Mouse (Mus musculus) midbrain, embryonic 11.5 days (tissue): ENCODE data around the gene P2ry12. TPM values are rescaled to one million over a fixed set of nuclear protein-coding genes. Genes with fewer than 3 reads are reported as not detected.

ENCODE experiments used
- ATAC-seq: fragments of 200-750 bp; cut with Nextera tagmentation; 2 replicates; pipeline ENCODE4 v1.8.0; 2017; ENCODE audit warnings: moderate TSS enrichment, moderate library complexity; ENCODE audit not compliant: low FRiP score
- DNase-seq: peaks from one replicate; pipeline ENCODE4 v3.0.0; 2015; ENCODE audit warnings: low spot score; ENCODE audit errors: missing footprints
- H3K27ac ChIP-seq: fragments of 300-500 bp; sonication (generic); 2 replicates; pipeline ENCODE4 v1.5.1; 2014; ENCODE audit warnings: low read depth, low read length
- H3K27me3 ChIP-seq: fragments of 300-500 bp; sonication (generic); 2 replicates; pipeline ENCODE4 v1.6.1; 2014; ENCODE audit warnings: mild to moderate bottlenecking, low read length, moderate library complexity, mixed read lengths; ENCODE audit not compliant: control insufficient read depth, insufficient read depth
- H3K36me3 ChIP-seq: fragments of 300-500 bp; sonication (generic); 2 replicates; pipeline ENCODE4 v1.6.1; 2014; ENCODE audit warnings: mild to moderate bottlenecking, low read length, moderate library complexity, mixed read lengths; ENCODE audit not compliant: control insufficient read depth, insufficient read depth
- H3K4me1 ChIP-seq: fragments of 300-500 bp; sonication (generic); 2 replicates; pipeline ENCODE4 v1.6.1; 2014; ENCODE audit warnings: low read length; ENCODE audit not compliant: control insufficient read depth, insufficient read depth
- H3K4me2 ChIP-seq: fragments of 300-500 bp; sonication (generic); 2 replicates; pipeline ENCODE4 v1.6.1; 2014; ENCODE audit warnings: mild to moderate bottlenecking, moderate library complexity
- H3K4me3 ChIP-seq: fragments of 300-500 bp; sonication (generic); 2 replicates; pipeline ENCODE4 v1.5.1; 2014; ENCODE audit warnings: low read depth, low read length
- H3K9ac ChIP-seq: fragments of 300-500 bp; sonication (generic); 2 replicates; pipeline ENCODE4 v1.6.1; 2014; ENCODE audit warnings: low read length
- H3K9me3 ChIP-seq: fragments of 300-500 bp; sonication (generic); 2 replicates; pipeline ENCODE4 v1.6.1; 2016; ENCODE audit warnings: low read length; ENCODE audit not compliant: control insufficient read depth
- WGBS: fragments of 180-500 bp; shearing (Covaris S2); extraction: QIAGEN DNeasy Blood & Tissue Kit; methylation state at CpG from one replicate; pipeline ENCODE4 v1.1.7; 2014; 5-methylcytosine and 5-hydroxymethylcytosine counted together
- polyA plus RNA-seq: library from polyadenylated mRNA; unstranded; fragments of >200 nt; fragmentation: Nextera tagmentation; extraction: Ambion mirVana; gene quantifications from 2 replicates; pipeline ENCODE4 v1.2.1, GENCODE M21; 2014

Gene P2ry12
- polyA plus RNA-seq: 2.7 and 3.9 TPM in 2 replicates

DNA sequence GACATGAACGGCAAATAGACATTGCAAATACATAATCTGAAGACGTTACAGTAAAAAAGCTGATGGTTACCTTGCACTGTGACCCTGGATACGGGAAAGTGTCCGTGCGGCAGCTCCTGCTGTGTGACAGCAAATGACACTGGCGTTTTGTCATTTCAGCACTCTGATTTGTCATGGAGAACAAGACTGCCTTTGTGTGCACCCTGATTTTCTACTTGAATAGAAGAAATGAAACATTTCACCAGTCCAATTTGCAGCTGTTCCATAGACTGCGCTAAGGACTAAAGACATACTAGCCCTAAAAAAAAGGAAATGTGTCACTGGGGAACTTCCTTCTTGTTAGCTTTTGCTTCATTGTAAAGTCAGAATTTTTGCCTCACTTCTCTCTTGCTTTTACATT lies at the start of gene P2ry12:
P2ry12 (minus strand) TSS at position 168 of the 400 bp plus-strand sequence.
- 37% methylated on average over 7 of the region's 7 CpGs for WGBS
- ATAC-seq: peak; percentile 61
- peaks cover 9% of the 10 kb centered on the region for H3K4me1 ChIP-seq
- H3K27me3 ChIP-seq: no peaks in the 10 kb centered on the region
- peak; percentile 89 for DNase-seq
- H3K4me3 ChIP-seq: no peak within 1 kb of the TSS
- H3K27ac ChIP-seq: no peak within 1 kb of the TSS
- H3K9ac ChIP-seq: no peak within 1 kb of the TSS
- no peaks in the 10 kb centered on the region for H3K9me3 ChIP-seq
- H3K4me2 ChIP-seq: no peak within 1 kb of the TSS
- no peaks in the 10 kb centered on the region for H3K36me3 ChIP-seq

- Histone ChIP-seq H3K4me1 (no peaks in the 10 kb centered on the region), H3K9me3 (no peaks in the 10 kb centered on the region), H3K27me3 (no peaks in the 10 kb centered on the region), H3K27ac (no peak overlapping the region), H3K4me3 (no peak overlapping the region), H3K9ac (no peak overlapping the region), H3K4me2 (no peak overlapping the region), H3K36me3 (no peaks in the 10 kb centered on the region)
- 93% methylated on average over 2 of the region's 2 CpGs for WGBS
- ATAC-seq (no peak), DNase-seq (no peak)
Observed at GRCm38 (mm10) chr3:59305518-59305917, 42.8 kb upstream of the P2ry12 start.

DNA sequence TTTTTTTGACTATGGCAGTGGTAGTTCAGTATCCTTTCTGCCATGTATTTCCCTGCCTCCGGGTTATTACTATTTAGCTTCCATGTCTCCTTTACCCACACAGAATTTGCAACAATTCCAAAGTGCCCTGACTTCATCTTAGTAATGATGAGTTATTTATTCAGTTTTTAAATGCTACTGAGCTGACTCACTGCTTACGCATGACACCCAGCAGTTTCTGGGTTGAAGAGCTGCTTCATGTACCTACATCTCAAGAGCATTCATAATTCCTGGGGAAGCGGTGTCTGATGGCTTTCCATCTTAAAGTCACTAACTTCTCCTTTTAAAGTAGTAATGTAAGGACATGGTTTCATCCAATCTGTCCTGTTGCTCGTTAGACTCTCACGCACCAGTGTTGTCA lies 42.3 kb upstream of the P2ry12 start:
- ATAC-seq: no peak
- no peaks in the 10 kb centered on the region for H3K9me3 ChIP-seq
- no peak overlapping the region for H3K9ac ChIP-seq
- no peak for DNase-seq
- H3K27ac ChIP-seq: no peak overlapping the region
- no peak overlapping the region for H3K4me3 ChIP-seq
- no peak overlapping the region for H3K4me2 ChIP-seq
- no peaks in the 10 kb centered on the region for H3K4me1 ChIP-seq
- no peaks in the 10 kb centered on the region for H3K36me3 ChIP-seq
- no peaks in the 10 kb centered on the region for H3K27me3 ChIP-seq
- 97% methylated on average over 5 of the region's 5 CpGs for WGBS

DNA sequence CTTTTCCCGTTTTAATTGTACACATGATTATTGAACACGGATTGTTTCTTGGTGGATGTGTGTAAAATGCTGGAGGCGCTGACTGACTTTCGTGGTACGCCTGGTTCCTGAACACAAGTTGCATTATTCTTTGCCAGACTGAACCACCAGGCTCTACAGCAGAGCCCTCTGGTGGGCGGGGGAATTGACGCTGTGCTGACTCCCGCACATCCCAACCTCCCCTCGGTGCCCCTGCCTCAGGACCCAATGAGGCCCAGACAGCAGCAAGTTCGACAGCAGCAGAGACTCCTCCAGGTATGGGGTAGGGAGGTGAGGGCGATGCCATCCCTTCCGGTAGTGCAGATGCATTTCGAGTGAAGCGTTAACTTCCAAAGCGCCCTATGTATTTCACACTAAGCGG lies 35.0 kb upstream of the P2ry12 start:
- Histone ChIP-seq H3K4me1 (no peaks in the 10 kb centered on the region), H3K9ac (no peak overlapping the region), H3K9me3 (no peaks in the 10 kb centered on the region), H3K4me3 (no peak overlapping the region), H3K4me2 (no peak overlapping the region), H3K27ac (no peak overlapping the region), H3K27me3 (no peaks in the 10 kb centered on the region), H3K36me3 (no peaks in the 10 kb centered on the region)
- DNase-seq: peak; percentile 51
- ATAC-seq: no peak
- WGBS: 83% methylated on average over 16 of the region's 16 CpGs

DNA sequence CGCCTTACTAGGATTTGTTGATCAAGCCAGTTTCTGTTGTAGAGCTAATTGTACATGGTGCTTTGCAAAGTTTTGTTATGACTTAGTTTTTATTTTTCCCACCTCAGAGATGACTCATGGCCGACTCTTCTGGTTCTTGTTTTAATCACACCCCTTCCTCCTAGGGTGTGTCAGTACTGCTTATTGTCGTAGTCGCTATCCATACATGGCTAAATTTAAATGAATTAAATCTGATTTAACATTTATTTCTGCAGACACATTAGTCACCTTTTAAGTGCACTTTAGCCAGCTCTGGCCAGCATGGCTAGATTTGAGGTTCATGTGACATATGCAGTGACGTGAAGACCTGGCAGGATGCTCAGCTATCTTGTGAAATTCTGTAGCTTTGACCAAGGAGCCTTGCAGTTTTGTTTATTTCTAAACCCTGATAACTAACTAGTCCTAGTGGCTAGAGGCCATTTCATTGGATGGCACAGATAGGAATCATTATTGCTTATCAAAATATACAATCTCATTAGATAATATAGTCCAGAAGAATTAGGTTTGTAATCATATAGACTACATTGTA lies 34.0 kb upstream of the P2ry12 start:
- Histone ChIP-seq H3K4me1 (no peaks in the 10 kb centered on the region), H3K36me3 (no peaks in the 10 kb centered on the region), H3K9me3 (no peaks in the 10 kb centered on the region), H3K4me3 (no peak overlapping the region), H3K27me3 (no peaks in the 10 kb centered on the region), H3K4me2 (no peak overlapping the region), H3K9ac (no peak overlapping the region), H3K27ac (no peak overlapping the region)
- 94% methylated on average over 5 of the region's 5 CpGs for WGBS
- ATAC-seq: no peak
- DNase-seq: no peak

DNA sequence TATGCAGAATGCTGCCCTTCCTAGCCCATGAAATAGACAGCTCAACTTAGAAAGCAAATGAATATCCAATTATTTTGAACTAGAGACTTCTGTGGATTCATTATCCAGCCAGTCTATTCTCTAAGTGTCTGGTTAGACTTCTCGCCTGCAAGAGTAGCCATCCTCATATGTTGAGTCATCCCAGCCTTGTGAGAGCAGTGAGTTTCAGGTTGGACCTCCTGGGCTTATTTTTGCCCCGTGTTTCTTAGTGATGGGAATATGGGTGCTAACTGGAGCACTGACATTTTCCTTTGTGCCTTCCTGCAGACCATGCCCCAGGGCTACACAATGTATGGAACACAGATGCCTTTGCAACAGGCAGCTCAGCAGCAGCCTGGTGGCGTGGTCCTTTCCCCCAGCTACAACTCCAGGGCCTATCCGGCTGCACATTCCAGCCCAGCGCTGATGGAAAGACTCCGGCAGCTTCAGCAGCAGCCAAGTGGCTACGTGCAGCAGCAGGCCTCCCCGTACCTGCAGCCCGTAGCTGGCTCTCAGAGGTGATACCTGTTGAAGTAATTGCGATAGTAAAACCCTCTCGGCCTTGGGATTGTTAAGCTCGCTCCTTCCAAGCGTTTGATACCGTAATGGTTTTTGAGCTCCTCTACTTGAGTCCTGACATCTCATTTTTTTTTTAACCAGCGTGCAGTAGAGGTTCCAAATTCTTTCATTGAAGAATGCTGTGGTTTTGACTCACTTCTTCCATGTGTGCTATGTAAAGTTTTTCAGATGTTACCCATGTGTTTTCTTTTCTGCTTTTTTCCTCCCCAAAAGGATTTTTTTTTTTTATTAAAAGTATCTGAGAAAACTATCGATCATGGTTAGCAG lies 33.3 kb upstream of the P2ry12 start:
- no peak overlapping the region for H3K27ac ChIP-seq
- H3K9ac ChIP-seq: no peak overlapping the region
- H3K36me3 ChIP-seq: no peaks in the 10 kb centered on the region
- ATAC-seq: no peak
- DNase-seq: no peak
- no peak overlapping the region for H3K4me2 ChIP-seq
- H3K4me3 ChIP-seq: no peak overlapping the region
- H3K27me3 ChIP-seq: no peaks in the 10 kb centered on the region
- H3K9me3 ChIP-seq: no peaks in the 10 kb centered on the region
- WGBS: 92% methylated on average over 16 of the region's 16 CpGs
- no peaks in the 10 kb centered on the region for H3K4me1 ChIP-seq

DNA sequence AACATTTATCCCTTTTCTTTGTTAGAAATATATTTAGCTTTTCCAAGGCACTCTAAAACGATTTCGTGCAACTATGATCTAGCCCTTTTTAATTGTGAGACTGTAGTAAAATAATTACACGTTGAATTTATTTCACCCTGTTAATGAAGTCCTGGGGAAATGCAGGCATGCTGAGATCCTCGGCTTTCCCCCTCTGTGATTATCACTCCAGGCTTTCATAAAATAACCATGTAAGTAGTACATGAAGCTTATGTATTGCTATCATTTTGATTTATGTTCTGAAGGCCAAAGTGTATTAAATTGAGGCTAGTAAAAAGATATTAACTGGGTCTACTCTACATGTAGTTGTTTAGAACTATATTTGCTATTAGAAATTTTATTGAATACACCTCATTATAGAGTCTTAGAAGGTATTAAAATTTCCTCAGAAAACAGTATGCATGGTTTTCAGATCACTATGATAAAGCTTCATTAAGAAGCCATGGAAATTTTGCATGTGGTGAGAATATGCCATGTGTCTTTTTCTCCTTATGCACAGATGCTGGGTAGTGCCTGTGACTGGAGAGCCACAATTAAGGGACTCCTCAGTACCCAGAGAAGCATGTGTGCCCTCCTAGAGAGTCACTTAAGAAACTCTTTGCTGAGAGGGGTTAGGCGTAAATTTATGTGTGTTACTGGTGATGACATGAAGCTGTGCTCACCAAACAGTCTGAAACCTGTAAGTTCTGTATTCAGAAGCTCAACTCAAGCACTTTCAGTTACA lies 30.9 kb upstream of the P2ry12 start:
- no peak overlapping the region for H3K4me2 ChIP-seq
- ATAC-seq (no peak), DNase-seq (no peak)
- H3K4me1 ChIP-seq: no peaks in the 10 kb centered on the region
- 87% methylated on average over 5 of the region's 5 CpGs for WGBS
- H3K9ac ChIP-seq: no peak overlapping the region
- no peaks in the 10 kb centered on the region for H3K9me3 ChIP-seq
- no peaks in the 10 kb centered on the region for H3K36me3 ChIP-seq
- H3K27me3 ChIP-seq: no peaks in the 10 kb centered on the region
- no peak overlapping the region for H3K27ac ChIP-seq
- H3K4me3 ChIP-seq: no peak overlapping the region

GRCm38 (mm10) chr3:59290551-59290950 lies 27.9 kb upstream of the P2ry12 start:
- WGBS: 74% methylated on average over 2 of the region's 2 CpGs

GRCm38 (mm10) chr3:59278620-59279019 lies 15.9 kb upstream of the P2ry12 start:
- H3K36me3 ChIP-seq: no peaks in the 10 kb centered on the region
- no peak overlapping the region for H3K9ac ChIP-seq
- peaks cover 5% of the 10 kb centered on the region for H3K4me1 ChIP-seq
- H3K4me3 ChIP-seq: no peak overlapping the region
- ATAC-seq (no peak), DNase-seq (no peak)
- no peak overlapping the region for H3K4me2 ChIP-seq
- H3K27me3 ChIP-seq: no peaks in the 10 kb centered on the region
- no peak overlapping the region for H3K27ac ChIP-seq
- H3K9me3 ChIP-seq: no peaks in the 10 kb centered on the region

More at GRCm38 (mm10) chr3:59290551-59290950, 27.9 kb upstream of the P2ry12 start:
- Histone ChIP-seq H3K36me3 (no peaks in the 10 kb centered on the region), H3K4me1 (no peaks in the 10 kb centered on the region), H3K9ac (no peak overlapping the region), H3K4me2 (no peak overlapping the region), H3K9me3 (no peaks in the 10 kb centered on the region), H3K27ac (no peak overlapping the region), H3K27me3 (no peaks in the 10 kb centered on the region), H3K4me3 (no peak overlapping the region)
- DNase-seq (no peak), ATAC-seq (no peak)
